Mouse (Mus musculus) limb, embryonic 12.5 days (tissue): ENCODE data around the gene Acrv1. TPM values are rescaled to one million over a fixed set of nuclear protein-coding genes. Genes with fewer than 3 reads are reported as not detected.
"Not testable (repeated sequence)": the region's sequence is repeated elsewhere in the genome, so short reads cannot be mapped to it uniquely, and the experiment has no call there.

ENCODE experiments used
- ATAC-seq: fragments of 200-750 bp; cut with Nextera tagmentation; 2 replicates; pipeline ENCODE4 v1.8.0; 2017; ENCODE audit warnings: low read depth, moderate TSS enrichment; ENCODE audit not compliant: insufficient number of reproducible peaks, insufficient read depth, low FRiP score, low TSS enrichment
- H3K27ac ChIP-seq: fragments of 300-500 bp; sonication (generic); 2 replicates; pipeline ENCODE4 v1.5.1; 2016; ENCODE audit warnings: mild to moderate bottlenecking, moderate library complexity
- H3K27me3 ChIP-seq: fragments of 300-500 bp; sonication (generic); 2 replicates; pipeline ENCODE4 v1.6.1; 2016; ENCODE audit warnings: mild to moderate bottlenecking, moderate library complexity
- H3K36me3 ChIP-seq: fragments of 300-500 bp; sonication (generic); 2 replicates; pipeline ENCODE4 v1.6.1; 2016; ENCODE audit warnings: mild to moderate bottlenecking, moderate library complexity
- H3K4me1 ChIP-seq: fragments of 300-500 bp; sonication (generic); replicated peaks from 2 replicates; pipeline ENCODE4 v1.6.1; 2016
- H3K4me2 ChIP-seq: fragments of 300-500 bp; sonication (generic); 2 replicates; pipeline ENCODE4 v1.6.1; 2016; ENCODE audit warnings: mild to moderate bottlenecking, moderate library complexity
- H3K4me3 ChIP-seq: fragments of 300-500 bp; sonication (generic); replicated peaks from 2 replicates; pipeline ENCODE4 v1.5.1; 2016; ENCODE audit warnings: mild to moderate bottlenecking
- H3K9ac ChIP-seq: fragments of 300-500 bp; sonication (generic); replicated peaks from 2 replicates; pipeline ENCODE4 v1.6.1; 2016; ENCODE audit warnings: mild to moderate bottlenecking, moderate library complexity
- H3K9me3 ChIP-seq: fragments of 300-500 bp; sonication (generic); 2 replicates; pipeline ENCODE4 v1.6.1; 2016; ENCODE audit warnings: mild to moderate bottlenecking, moderate library complexity
- WGBS: fragments of 180-500 bp; shearing (Covaris S2); methylation state at CpG from one replicate; pipeline ENCODE4 v1.1.7; 2016; 5-methylcytosine and 5-hydroxymethylcytosine counted together
- polyA plus RNA-seq: library from polyadenylated mRNA; unstranded; fragments of >200 nt; fragmentation: Nextera tagmentation; extraction: Ambion mirVana; gene quantifications from 2 replicates; pipeline ENCODE4 v1.2.1, GENCODE M21; 2016

Acrv1 gene
- polyA plus RNA-seq = not detected in 2 replicates

DNA sequence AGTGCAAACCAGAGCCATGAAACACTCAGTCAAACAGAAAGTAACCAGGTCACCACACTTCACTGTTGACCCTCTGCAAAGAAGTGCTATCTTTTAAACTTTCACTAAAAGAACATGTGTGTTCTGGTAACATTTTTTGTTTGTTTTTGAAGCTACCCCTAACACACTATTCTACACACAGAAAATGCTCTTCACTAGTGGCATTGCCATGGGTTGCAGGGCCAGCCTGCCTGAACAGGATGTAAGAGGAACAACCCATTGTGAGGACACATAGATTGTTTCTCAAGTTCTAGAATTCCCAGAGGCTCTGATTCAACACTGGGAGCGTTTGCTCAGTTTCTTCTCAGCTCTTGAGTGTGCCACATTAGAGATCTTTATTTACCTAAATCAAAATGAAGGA, at the start of gene Acrv1:
TSS of gene Acrv1 (plus strand) at position 301 of the 400 bp plus-strand sequence.
- H3K27me3 ChIP-seq = no peaks in the 10 kb centered on the region
- H3K9me3 ChIP-seq = no peaks in the 10 kb centered on the region
- H3K9ac ChIP-seq = no peak within 1 kb of the TSS
- 66% methylated on average over 1 of the region's 1 CpGs for WGBS
- H3K27ac ChIP-seq = no peak within 1 kb of the TSS
- no peak for ATAC-seq
- H3K4me2 ChIP-seq = no peak within 1 kb of the TSS
- H3K4me3 ChIP-seq = no peak within 1 kb of the TSS
- no peaks in the 10 kb centered on the region for H3K4me1 ChIP-seq
- no peaks in the 10 kb centered on the region for H3K36me3 ChIP-seq

DNA sequence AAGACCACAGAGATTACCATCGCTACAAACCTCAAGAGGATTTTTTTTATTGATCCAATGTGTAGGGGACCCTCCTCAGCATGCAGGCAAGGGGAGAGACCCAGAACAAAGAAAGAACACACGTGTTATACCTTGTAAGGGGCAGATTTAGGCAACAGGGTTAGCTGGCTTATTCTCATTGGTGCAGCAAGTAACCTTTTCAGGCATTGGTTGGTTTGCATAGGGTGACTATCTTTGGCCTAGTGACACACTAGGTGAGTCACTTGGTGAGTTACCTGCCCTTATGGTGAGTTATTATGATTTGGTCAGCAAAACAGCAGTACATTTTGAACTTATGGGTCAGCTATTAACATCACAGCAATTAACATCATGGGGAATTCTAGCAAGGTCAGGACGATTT, 49.7 kb upstream of the Acrv1 start, which contains the start of gene A630095E13Rik:
TSS of gene A630095E13Rik (minus strand) at position 101 of the 400 bp plus-strand sequence.
- WGBS = 65% methylated on average over 3 of the region's 3 CpGs
- ATAC-seq, H3K4me1 ChIP-seq, H3K4me2 ChIP-seq, H3K36me3 ChIP-seq, H3K27me3 ChIP-seq, H3K9ac ChIP-seq, H3K4me3 ChIP-seq, H3K27ac ChIP-seq, H3K9me3 ChIP-seq: not testable (repeated sequence)

DNA sequence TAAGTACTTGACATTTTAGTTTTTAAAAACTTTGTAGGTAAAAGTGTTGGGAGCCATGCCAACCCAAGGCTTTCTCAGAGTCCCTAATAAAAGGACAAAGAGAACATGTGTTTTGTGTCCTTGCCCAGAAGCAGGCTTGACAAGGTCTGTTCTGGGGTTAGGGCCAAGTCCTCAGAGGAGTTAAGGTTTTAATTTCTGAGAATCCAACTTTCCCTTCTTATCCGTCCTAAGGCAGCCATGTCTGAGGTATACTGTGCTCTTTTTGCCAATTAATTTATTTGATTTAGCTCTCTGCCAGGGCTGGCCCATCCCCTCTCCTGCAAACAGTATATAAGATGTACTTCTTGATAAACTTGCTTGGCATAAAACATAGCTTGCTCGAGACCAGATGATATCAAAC, 11.6 kb upstream of the Acrv1 start:
- no peak for ATAC-seq
- Histone ChIP-seq H3K9ac (no peak overlapping the region), H3K9me3 (no peaks in the 10 kb centered on the region), H3K4me3 (no peak overlapping the region), H3K4me1 (no peaks in the 10 kb centered on the region), H3K27me3 (no peaks in the 10 kb centered on the region), H3K27ac (no peak overlapping the region), H3K36me3 (no peaks in the 10 kb centered on the region), H3K4me2 (no peak overlapping the region)
- 67% methylated on average over 2 of the region's 2 CpGs for WGBS

DNA sequence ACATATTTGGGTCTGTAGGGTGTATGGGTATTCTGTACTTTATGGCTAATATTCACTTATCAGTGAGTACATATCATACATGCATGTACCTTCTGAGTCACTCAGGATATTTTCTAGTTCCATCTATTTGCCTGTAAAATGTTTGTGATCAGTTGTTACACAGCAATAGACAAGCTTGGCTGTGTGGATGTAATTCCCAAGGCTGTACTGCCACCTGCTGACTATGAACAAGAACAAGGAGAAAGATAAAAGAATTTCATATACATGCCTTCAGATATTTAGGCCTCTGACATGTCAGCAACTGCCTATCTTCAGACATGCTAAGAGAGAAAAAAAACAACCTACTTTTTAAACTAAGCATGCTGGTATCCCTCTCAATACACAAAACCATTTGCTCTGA, 5.7 kb upstream of the Acrv1 start:
- no peak overlapping the region for H3K4me3 ChIP-seq
- no peak overlapping the region for H3K9ac ChIP-seq
- no peak for ATAC-seq
- H3K4me1 ChIP-seq = no peaks in the 10 kb centered on the region
- H3K27me3 ChIP-seq = no peaks in the 10 kb centered on the region
- H3K36me3 ChIP-seq = no peaks in the 10 kb centered on the region
- no peak overlapping the region for H3K27ac ChIP-seq
- H3K4me2 ChIP-seq = no peak overlapping the region
- no peaks in the 10 kb centered on the region for H3K9me3 ChIP-seq

DNA sequence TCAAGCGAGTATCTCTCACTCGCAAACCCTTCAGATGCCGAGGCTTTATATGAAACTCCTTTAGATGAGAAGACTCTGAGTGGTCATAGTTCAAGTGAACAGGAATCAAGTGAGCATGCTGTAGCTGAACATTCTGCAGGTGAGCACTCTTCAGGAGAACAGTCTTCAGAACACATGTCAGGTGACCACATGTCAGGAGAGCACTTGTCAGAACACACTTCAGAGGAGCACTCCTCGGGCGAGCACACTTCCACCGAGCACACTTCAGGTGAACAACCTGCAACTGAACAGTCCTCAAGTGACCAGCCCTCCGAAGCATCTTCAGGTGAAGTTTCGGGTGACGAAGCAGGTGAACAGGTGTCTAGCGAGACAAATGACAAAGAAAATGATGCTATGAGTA, 1.3 kb downstream of the Acrv1 start:
- Histone ChIP-seq H3K4me1 (no peaks in the 10 kb centered on the region), H3K27ac (no peak overlapping the region)

DNA sequence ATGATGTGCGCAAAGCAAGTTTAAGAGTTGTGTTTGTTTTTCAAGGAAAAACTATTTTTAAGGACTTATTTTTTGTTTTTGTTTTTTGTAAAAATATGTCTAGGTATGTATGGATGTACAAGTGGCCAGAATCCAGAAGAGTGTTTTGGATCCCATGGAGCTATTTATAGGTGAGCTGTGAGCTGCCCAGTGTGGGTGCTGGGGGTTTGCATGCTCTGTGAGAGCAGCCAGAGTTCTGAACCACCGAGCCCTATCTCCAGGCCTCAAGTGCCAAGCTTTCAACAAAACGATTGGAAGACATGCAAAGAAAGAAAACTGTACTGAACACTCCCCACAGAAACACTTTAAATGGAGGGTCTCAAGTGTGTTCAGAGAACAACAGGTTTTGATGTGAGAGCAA, 12.9 kb downstream of the Acrv1 start:
- Histone ChIP-seq H3K4me1 (no peaks in the 10 kb centered on the region), H3K36me3 (peaks cover 29% of the 10 kb centered on the region), H3K4me2 (no peak overlapping the region), H3K4me3 (no peak overlapping the region), H3K9me3 (no peaks in the 10 kb centered on the region), H3K27ac (no peak overlapping the region), H3K9ac (no peak overlapping the region), H3K27me3 (no peaks in the 10 kb centered on the region)
- no peak for ATAC-seq
- WGBS = 81% methylated on average over 3 of the region's 3 CpGs

More for the DNA sequence above, 1.3 kb downstream of the Acrv1 start:
- H3K27me3 ChIP-seq = no peaks in the 10 kb centered on the region
- H3K4me2 ChIP-seq = no peak overlapping the region
- H3K9ac ChIP-seq = no peak overlapping the region
- no peak for ATAC-seq
- no peaks in the 10 kb centered on the region for H3K36me3 ChIP-seq
- H3K4me3 ChIP-seq = no peak overlapping the region
- 92% methylated on average over 10 of the region's 10 CpGs for WGBS
- no peaks in the 10 kb centered on the region for H3K9me3 ChIP-seq

DNA sequence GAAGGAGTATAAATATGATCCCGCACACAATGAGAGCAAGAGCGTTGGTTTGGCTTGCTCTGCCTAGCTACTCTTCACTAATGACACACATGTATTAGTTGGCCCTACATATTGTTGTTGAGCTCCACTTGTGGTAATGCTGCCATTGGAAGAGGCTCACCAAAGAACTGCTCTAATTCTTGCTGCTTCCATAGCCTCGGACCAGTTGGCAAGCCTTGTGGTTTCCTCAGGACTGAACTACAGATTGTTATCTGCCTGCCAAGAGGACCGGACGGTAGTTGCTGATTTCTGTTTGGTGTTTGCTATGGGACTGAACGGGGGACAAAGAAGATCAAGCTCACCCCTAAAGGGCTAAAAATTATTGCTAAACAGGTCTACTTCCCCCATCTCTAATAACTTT, 14.3 kb downstream of the Acrv1 start:
- WGBS = 93% methylated on average over 6 of the region's 6 CpGs
- H3K27ac ChIP-seq = no peak overlapping the region
- H3K9me3 ChIP-seq = no peaks in the 10 kb centered on the region
- no peaks in the 10 kb centered on the region for H3K27me3 ChIP-seq
- peaks cover 36% of the 10 kb centered on the region for H3K36me3 ChIP-seq
- H3K4me2 ChIP-seq = no peak overlapping the region
- no peak overlapping the region for H3K9ac ChIP-seq
- ATAC-seq = no peak
- no peaks in the 10 kb centered on the region for H3K4me1 ChIP-seq
- H3K4me3 ChIP-seq = no peak overlapping the region

DNA sequence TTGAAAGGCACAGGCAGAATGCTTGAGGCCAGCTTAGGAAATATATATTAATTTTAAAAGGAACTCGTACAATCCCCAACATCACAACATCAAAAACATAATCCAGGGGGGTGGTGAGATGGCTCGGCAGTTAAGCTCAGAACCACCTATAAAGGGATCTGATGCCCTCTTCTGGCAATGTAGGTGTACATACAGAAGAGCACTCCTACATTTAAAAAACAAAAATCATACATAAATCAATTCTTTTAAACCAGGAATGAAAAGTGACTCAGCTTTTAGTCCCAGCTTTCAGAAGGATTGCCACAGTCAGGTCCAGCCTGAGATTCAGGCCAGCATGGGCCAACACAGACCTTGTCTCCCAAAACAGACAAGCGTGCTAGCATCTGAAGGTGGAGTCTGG, 23.6 kb downstream of the Acrv1 start:
- Histone ChIP-seq H3K27me3 (no peaks in the 10 kb centered on the region), H3K9ac (no peak overlapping the region), H3K4me3 (no peak overlapping the region), H3K4me2 (no peak overlapping the region), H3K9me3 (no peaks in the 10 kb centered on the region), H3K36me3 (peaks cover 75% of the 10 kb centered on the region), H3K4me1 (no peaks in the 10 kb centered on the region), H3K27ac (no peak overlapping the region)
- WGBS = 77% methylated on average over 3 of the region's 3 CpGs
- no peak for ATAC-seq

DNA sequence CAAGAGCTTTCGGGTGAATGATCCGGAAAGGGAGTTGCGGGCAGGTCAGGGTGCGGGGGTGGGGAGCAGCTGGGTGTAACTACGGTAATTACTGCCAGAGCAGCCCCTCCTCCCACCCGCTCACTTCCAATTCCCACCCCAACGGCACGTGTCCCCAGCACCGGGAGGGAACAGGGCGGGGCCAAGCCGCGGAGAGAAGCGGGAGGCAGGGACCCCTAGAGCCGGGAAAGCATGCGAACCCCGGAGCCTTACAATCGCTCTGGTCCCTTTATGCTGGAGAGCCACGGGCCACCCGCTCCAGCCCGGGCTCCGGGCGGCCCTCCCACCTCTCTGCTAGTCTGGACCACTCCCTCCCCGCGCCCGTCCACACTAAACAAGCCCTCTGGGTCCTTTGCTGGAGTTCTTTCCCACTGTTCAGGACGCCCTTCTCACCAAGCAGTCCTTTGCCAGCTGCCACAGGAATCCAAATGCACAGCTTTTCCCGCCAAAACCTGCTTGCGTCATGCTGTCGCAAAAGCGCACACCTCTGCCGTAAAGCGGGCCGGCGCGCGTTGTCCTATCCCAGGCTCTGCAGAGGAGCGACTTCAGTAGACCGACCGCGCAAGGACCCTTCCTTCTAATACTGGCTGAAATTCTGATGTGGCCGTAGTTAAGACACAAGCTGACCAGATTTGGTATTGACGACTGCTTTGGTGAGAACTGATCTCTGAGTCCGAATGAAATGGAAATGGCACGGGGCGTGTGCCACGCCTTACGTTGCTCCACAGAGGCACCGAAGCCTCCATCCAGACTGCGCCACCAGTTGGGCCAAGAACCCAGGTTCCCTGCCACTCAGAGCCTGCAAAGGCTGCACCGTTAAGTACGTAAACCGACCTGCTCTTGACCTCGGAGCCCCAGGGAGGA, 33.4 kb downstream of the Acrv1 start:
- Histone ChIP-seq H3K36me3 (peaks cover 45% of the 10 kb centered on the region), H3K4me2 (peak overlapping the region; percentile 81), H3K9ac (peak overlapping the region; percentile 70), H3K4me1 (peaks cover 9% of the 10 kb centered on the region), H3K4me3 (peak overlapping the region; percentile 69), H3K27ac (peak overlapping the region; percentile 97), H3K9me3 (no peaks in the 10 kb centered on the region), H3K27me3 (no peaks in the 10 kb centered on the region)
- peak; percentile 95 for ATAC-seq
- WGBS = under 1% methylated on average over 53 of the region's 53 CpGs

DNA sequence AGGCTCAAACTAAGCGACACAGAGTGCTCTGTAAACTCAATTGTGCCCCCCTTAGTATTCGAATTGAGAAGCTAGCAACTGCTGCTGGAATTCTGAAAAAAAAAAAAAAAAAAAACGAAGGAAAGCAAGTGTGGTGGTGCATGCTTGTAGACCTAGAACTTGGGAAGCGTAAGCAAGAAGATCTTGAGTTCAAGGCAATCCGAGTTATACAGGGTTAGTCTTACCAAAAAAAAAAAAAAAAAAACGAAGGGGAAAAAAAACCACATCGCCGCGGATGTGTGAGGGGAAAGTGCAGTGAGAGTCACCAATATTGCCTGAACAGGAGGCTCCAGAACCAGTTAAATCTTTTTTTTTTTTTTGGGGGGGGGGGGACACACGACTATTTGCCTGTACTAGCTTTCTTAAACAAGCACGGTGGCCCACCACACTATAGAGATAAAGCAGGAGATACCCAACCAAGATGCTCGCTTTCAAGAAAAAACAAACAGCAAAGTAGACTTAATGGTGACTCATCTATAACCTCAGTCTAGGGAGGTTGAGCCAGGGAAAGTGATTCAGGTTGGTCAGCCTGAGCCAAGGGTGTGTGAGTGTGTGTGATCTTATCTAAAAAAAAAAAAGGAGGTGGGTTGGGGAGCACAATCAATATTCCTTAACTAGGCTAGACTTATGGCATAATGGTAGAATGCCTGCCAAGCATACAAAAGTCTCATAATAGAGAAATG, 34.2 kb downstream of the Acrv1 start, which contains the start of gene Chek1:
TSS of gene Chek1 (minus strand) at position 32 of the 722 bp plus-strand sequence.
- Histone ChIP-seq H3K36me3 (peaks cover 43% of the 10 kb centered on the region), H3K4me1 (peaks cover 9% of the 10 kb centered on the region), H3K4me2 (peak within 1 kb of the TSS; percentile 81), H3K9ac (peak within 1 kb of the TSS; percentile 70), H3K4me3 (peak within 1 kb of the TSS; percentile 69), H3K9me3 (no peaks in the 10 kb centered on the region), H3K27me3 (no peaks in the 10 kb centered on the region), H3K27ac (peak within 1 kb of the TSS; percentile 97)
- 8% methylated on average over 11 of the region's 12 CpGs for WGBS
- ATAC-seq = no peak
